8 mouse cellular contexts compared by ENCODE assay signal in genomic region chr5:134099496-134100211, GRCm38 (mm10). TPM values are rescaled to one million over a fixed set of nuclear protein-coding genes. Genes with fewer than 3 reads are reported as not detected.
DNase-seq lines count a peak whose midpoint lies in the region; ATAC-seq and TF ChIP-seq lines count a peak whose summit lies in the region.

TSS of gene Castor2 (plus strand) at chr5:134099711.

- ATAC-seq in hindbrain, embryonic 11.5 days (ENCODE audit: low FRiP score) = peak; percentile 94
- ATAC-seq in lung, embryonic 16.5 days (ENCODE audit: low read depth) = peak; percentile 95

- peak within 1 kb of the TSS; percentile 60 for H3K9ac ChIP-seq in hindbrain, embryonic 11.5 days (ENCODE audit: low read depth, low read length)
- H3K9ac ChIP-seq in lung, embryonic 16.5 days (ENCODE audit: low read length) = peak within 1 kb of the TSS; percentile 85

- H3K4me3 ChIP-seq in hindbrain, embryonic 11.5 days (ENCODE audit: low read depth, low read length) = peak within 1 kb of the TSS; percentile 60
- H3K4me3 ChIP-seq in lung, embryonic 16.5 days (ENCODE audit: low read length) = peak within 1 kb of the TSS; percentile 81
- H3K4me3 ChIP-seq in thymus, adult 2 months (ENCODE audit: control insufficient read depth, insufficient read depth, low read length) = peak within 1 kb of the TSS; percentile 51

- WGBS in hindbrain, embryonic 11.5 days = under 1% methylated on average over 53 of the region's 58 CpGs
- under 1% methylated on average over 55 of the region's 58 CpGs for WGBS in lung, embryonic 16.5 days
- under 1% methylated on average over 58 of the region's 58 CpGs for WGBS in thymus, adult 2 months

- H3K27ac ChIP-seq in hindbrain, embryonic 11.5 days (ENCODE audit: low read depth, low read length) = peak within 1 kb of the TSS; percentile 74
- peak within 1 kb of the TSS; percentile 46; the same call in 1 of the 2 replicates for H3K27ac ChIP-seq in lung, embryonic 16.5 days (ENCODE audit: low read length)
- H3K27ac ChIP-seq in thymus, adult 2 months (ENCODE audit: control insufficient read depth, insufficient read depth, low read length) = no peak within 1 kb of the TSS

- no peaks in the 10 kb centered on the region for H3K4me1 ChIP-seq in hindbrain, embryonic 11.5 days (replicated peaks; ENCODE audit: control insufficient read depth, insufficient read depth, low read length)
- peaks cover 17% of the 10 kb centered on the region for H3K4me1 ChIP-seq in lung, embryonic 16.5 days (replicated peaks; ENCODE audit: control insufficient read depth, insufficient read depth, low read length)
- H3K4me1 ChIP-seq in thymus, adult 2 months (replicated peaks; ENCODE audit: control insufficient read depth, insufficient read depth, low read length) = peaks cover 5% of the 10 kb centered on the region; the same call in 1 of the 2 replicates

- peak within 1 kb of the TSS; percentile 79 for H3K4me2 ChIP-seq in hindbrain, embryonic 11.5 days (replicated peaks; ENCODE audit: low read depth, low read length)
- peak within 1 kb of the TSS; percentile 99 for H3K4me2 ChIP-seq in lung, embryonic 16.5 days (ENCODE audit: low read depth, low read length)

- 0 out of 2 replicates have a peak, but pooled peaks have one; percentile 31 for TF ChIP-seq CTCF in thymus, adult 2 months (IDR thresholded peaks at IDR 0.05; ENCODE audit: borderline replicate concordance, control insufficient read depth, extremely low read depth, insufficient read depth, low read length, poor library complexity)

- peak; percentile 78 for TF ChIP-seq POLR2A in thymus, adult 2 months (IDR thresholded peaks at IDR 0.05; ENCODE audit: control insufficient read depth, extremely low read depth, insufficient read depth, low read length, poor library complexity)

- H3K27me3 ChIP-seq in hindbrain, embryonic 11.5 days (ENCODE audit: control insufficient read depth, insufficient read depth, low read length) = no peaks in the 10 kb centered on the region
- no peaks in the 10 kb centered on the region for H3K27me3 ChIP-seq in lung, embryonic 16.5 days (ENCODE audit: control insufficient read depth, insufficient read depth, low read depth, low read length)
- H3K27me3 ChIP-seq in thymus, adult 2 months (ENCODE audit: control insufficient read depth, insufficient read depth, low read length) = no peaks in the 10 kb centered on the region

- no peaks in the 10 kb centered on the region for H3K36me3 ChIP-seq in hindbrain, embryonic 11.5 days (ENCODE audit: control insufficient read depth, insufficient read depth, low read length)
- no peaks in the 10 kb centered on the region for H3K36me3 ChIP-seq in lung, embryonic 16.5 days (ENCODE audit: control insufficient read depth, insufficient read depth, low read length)
- no peaks in the 10 kb centered on the region for H3K36me3 ChIP-seq in thymus, adult 2 months (ENCODE audit: control insufficient read depth, insufficient read depth, low read length)

- H3K9me3 ChIP-seq in hindbrain, embryonic 11.5 days (ENCODE audit: control insufficient read depth, low read length) = no peaks in the 10 kb centered on the region
- H3K9me3 ChIP-seq in lung, embryonic 16.5 days (ENCODE audit: control insufficient read depth, low read length) = no peaks in the 10 kb centered on the region

- DNase-seq in MN1 (ENCODE audit: low spot score) = peak; percentile 96
- peak; percentile 93 for DNase-seq in cerebellum, adult 8-10 months
- DNase-seq in frontal cortex, postnatal 10 days (ENCODE audit: low spot score in 2 of 2) = peak; percentile 94
- peak; percentile 97 for DNase-seq in hindbrain, embryonic 11.5 days (ENCODE audit: low spot score)
- peak; percentile 96 for DNase-seq in layer of hippocampus, adult 9-11 months
- peak; percentile 91 for DNase-seq in ovary, adult 18-20 months (ENCODE audit: low spot score)
- peak; percentile 94 for DNase-seq in thymus, adult 2 months

RNA-seq across cellular contexts. Expression of gene Castor2, which starts in this region (rescaled TPM):
- 12.3 and 13.2 TPM in 2 replicates for polyA plus RNA-seq in hindbrain, embryonic 11.5 days (2014; fragmentation: Nextera tagmentation; extraction: Ambion mirVana)
- 3.6 and 4.3 TPM in 2 replicates for polyA plus RNA-seq in lung, embryonic 16.5 days (2015; fragmentation: Nextera tagmentation; extraction: Ambion mirVana)
- polyA plus RNA-seq in thymus, adult 2 months (2012; rRNA removed) = 15.9 and 18.0 TPM in 2 replicates
